Mouse (Mus musculus) heart, embryonic 16.5 days (tissue): Measurements from ENCODE around the gene Atg16l2. TPM values are rescaled to one million over a fixed set of nuclear protein-coding genes. Genes with fewer than 3 reads are reported as not detected.

Experiments used
- ATAC-seq: fragments of 200-750 bp; cut with Nextera tagmentation; replicated peaks from 2 replicates; pipeline ENCODE4 v1.8.0; 2017; ENCODE audit warnings: moderate number of reproducible peaks; ENCODE audit not compliant: insufficient read depth, low FRiP score; ENCODE audit errors: extremely low read depth
- H3K27ac ChIP-seq: fragments of 300-500 bp; sonication (generic); 2 replicates; pipeline ENCODE4 v1.5.1; 2014; ENCODE audit warnings: mild to moderate bottlenecking, low read length, control low read depth, moderate library complexity
- H3K27me3 ChIP-seq: fragments of 300-500 bp; sonication (generic); 2 replicates; pipeline ENCODE4 v1.6.1; 2014; ENCODE audit warnings: low read length, mixed read lengths; ENCODE audit not compliant: control insufficient read depth, insufficient read depth
- H3K36me3 ChIP-seq: fragments of 300-500 bp; sonication (generic); 2 replicates; pipeline ENCODE4 v1.6.1; 2014; ENCODE audit not compliant: control insufficient read depth, insufficient read depth
- H3K4me1 ChIP-seq: fragments of 300-500 bp; sonication (generic); 2 replicates; pipeline ENCODE4 v1.6.1; 2014; ENCODE audit warnings: low read length, mixed read lengths; ENCODE audit not compliant: control insufficient read depth, insufficient read depth
- H3K4me2 ChIP-seq: fragments of 300-500 bp; sonication (generic); 2 replicates; pipeline ENCODE4 v1.6.1; 2014; ENCODE audit warnings: low read depth, mild to moderate bottlenecking, control low read depth, low read length
- H3K4me3 ChIP-seq: fragments of 300-500 bp; sonication (generic); 2 replicates; pipeline ENCODE4 v1.5.1; 2014; ENCODE audit warnings: mild to moderate bottlenecking, control low read depth, low read length
- H3K9ac ChIP-seq: fragments of 300-500 bp; sonication (generic); 2 replicates; pipeline ENCODE4 v1.6.1; 2014; ENCODE audit warnings: low read length, control low read depth
- H3K9me3 ChIP-seq: fragments of 300-500 bp; sonication (generic); replicated peaks from 2 replicates; pipeline ENCODE4 v1.6.1; 2016; ENCODE audit warnings: low read length; ENCODE audit not compliant: control insufficient read depth
- WGBS: fragments of 180-500 bp; shearing (Covaris S2); extraction: QIAGEN DNeasy Blood & Tissue Kit; methylation state at CpG from one replicate; pipeline ENCODE4 v1.1.7; 2014; 5-methylcytosine and 5-hydroxymethylcytosine counted together
- polyA plus RNA-seq: library from polyadenylated mRNA; unstranded; fragments of >200 nt; fragmentation: Nextera tagmentation; extraction: Ambion mirVana; gene quantifications from 2 replicates; pipeline ENCODE4 v1.2.1, GENCODE M21; 2015

The Atg16l2 gene
- polyA plus RNA-seq, result 32.1 and 35.1 TPM in 2 replicates

DNA sequence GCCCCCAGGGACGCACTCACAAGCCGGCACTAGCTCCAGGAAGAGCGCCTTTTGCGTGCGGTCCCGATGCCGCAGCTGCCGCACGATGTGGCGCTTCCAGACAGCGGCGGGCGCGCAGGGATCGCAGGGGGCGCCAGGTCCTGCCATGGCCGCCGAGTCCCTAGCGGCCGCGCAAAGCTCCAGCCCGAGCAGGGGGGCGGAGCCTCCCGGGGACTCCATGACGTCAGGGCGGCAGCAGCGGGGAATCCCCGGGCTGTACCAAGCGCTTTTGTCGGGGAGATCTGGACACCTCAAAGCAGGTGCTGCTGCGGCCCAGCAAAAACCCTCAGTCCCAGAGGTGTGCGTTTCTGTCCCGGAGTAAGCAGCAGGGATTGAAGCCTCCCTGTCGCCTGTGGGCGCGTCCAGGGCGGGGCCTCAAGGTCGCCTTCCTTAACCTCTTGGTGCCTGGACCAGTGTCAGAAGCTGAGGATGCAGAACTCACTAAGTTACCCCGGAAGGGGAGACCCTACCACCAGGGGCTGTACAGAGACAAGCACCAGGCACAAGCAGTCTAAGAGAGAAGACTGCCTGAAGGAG lies at the start of gene Atg16l2:
Atg16l2 (minus strand) TSS at position 371 of the 576 bp plus-strand sequence.
- Histone ChIP-seq H3K4me2 (peak within 1 kb of the TSS; percentile 75), H3K4me1 (peaks cover 19% of the 10 kb centered on the region), H3K9me3 (no peaks in the 10 kb centered on the region), H3K9ac (peak within 1 kb of the TSS; percentile 83), H3K27me3 (no peaks in the 10 kb centered on the region), H3K36me3 (no peaks in the 10 kb centered on the region), H3K27ac (peak within 1 kb of the TSS; percentile 84), H3K4me3 (peak within 1 kb of the TSS; percentile 75)
- WGBS, result under 1% methylated on average over 37 of the region's 39 CpGs
- peak; percentile 97 for ATAC-seq

DNA sequence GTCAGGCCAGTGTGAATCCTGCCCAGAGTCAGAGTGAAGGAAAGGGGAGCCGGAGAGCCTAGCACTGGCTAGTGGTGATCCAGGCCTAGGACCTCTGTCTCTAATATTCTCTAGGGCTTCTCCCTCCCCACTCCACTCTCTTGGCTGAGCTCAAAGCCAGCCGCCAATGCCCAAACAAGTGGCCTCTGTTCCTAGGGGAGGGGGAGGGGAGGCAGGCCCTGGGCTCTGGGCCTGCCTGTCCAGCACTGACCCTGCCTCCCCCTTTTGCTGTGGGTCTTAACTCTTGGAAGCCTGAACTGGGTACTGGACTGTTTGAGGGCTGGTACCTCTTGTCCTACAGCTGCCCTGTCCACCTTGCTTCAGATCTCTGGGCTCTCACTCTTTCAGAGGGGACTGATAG lies 47.8 kb upstream of the Atg16l2 start:
- 62% methylated on average over 2 of the region's 2 CpGs for WGBS
- no peak for ATAC-seq
- peaks cover 19% of the 10 kb centered on the region for H3K4me1 ChIP-seq
- no peaks in the 10 kb centered on the region for H3K9me3 ChIP-seq
- peaks cover 12% of the 10 kb centered on the region; the same call in 1 of the 2 replicates for H3K27me3 ChIP-seq
- H3K36me3 ChIP-seq, result no peaks in the 10 kb centered on the region
- no peak overlapping the region for H3K9ac ChIP-seq
- no peak overlapping the region for H3K4me2 ChIP-seq
- no peak overlapping the region for H3K4me3 ChIP-seq
- H3K27ac ChIP-seq, result no peak overlapping the region

GRCm38 (mm10) chr7:101348312-101348711 lies 46.3 kb upstream of the Atg16l2 start:
- H3K9me3 ChIP-seq, result no peaks in the 10 kb centered on the region
- H3K4me2 ChIP-seq, result peak overlapping the region; percentile 98
- peak overlapping the region; percentile 79 for H3K9ac ChIP-seq
- H3K4me1 ChIP-seq, result peaks cover 17% of the 10 kb centered on the region
- WGBS, result 4% methylated on average over 13 of the region's 13 CpGs
- ATAC-seq, result peak; percentile 9; the same call in 1 of the 2 replicates
- H3K27ac ChIP-seq, result no peak overlapping the region
- H3K4me3 ChIP-seq, result peak overlapping the region; percentile 76
- H3K36me3 ChIP-seq, result no peaks in the 10 kb centered on the region
- peaks cover 12% of the 10 kb centered on the region; the same call in 1 of the 2 replicates for H3K27me3 ChIP-seq

DNA sequence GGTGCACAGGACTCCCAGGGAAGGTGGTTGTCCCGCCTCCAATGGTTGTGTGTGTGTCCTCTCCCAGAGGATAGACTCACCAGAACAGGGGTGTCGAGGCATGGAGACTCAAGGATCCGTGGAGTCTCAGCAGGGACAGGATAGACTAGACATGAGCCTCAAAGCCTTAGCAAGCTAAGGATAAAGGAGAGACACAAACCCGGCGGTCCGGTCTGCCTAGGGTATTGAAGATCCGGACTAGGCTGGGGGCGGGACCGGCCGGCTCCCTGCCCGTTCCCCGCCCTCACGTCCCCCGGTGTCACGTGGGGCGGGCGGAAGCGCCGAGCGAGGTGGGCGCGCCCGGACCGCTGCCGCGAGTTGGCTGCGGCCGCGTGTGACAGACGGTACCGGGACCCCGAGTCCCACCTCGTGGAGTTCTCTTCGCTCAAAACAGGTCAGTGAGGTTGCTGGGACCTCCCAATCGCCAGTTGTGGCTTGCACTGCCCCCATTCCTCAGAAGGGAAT lies 45.8 kb upstream of the Atg16l2 start, which contains the start of gene Arap1:
Arap1 (plus strand) TSS at position 301 of the 504 bp plus-strand sequence.
- peak within 1 kb of the TSS; percentile 76 for H3K4me3 ChIP-seq
- H3K4me2 ChIP-seq, result peak within 1 kb of the TSS; percentile 98
- peaks cover 17% of the 10 kb centered on the region for H3K4me1 ChIP-seq
- peaks cover 12% of the 10 kb centered on the region; the same call in 1 of the 2 replicates for H3K27me3 ChIP-seq
- no peak within 1 kb of the TSS for H3K27ac ChIP-seq
- H3K36me3 ChIP-seq, result no peaks in the 10 kb centered on the region
- ATAC-seq, result peak; percentile 81
- H3K9me3 ChIP-seq, result no peaks in the 10 kb centered on the region
- under 1% methylated on average over 35 of the region's 35 CpGs for WGBS
- peak within 1 kb of the TSS; percentile 79 for H3K9ac ChIP-seq

- Histone ChIP-seq H3K27ac (no peak overlapping the region), H3K4me2 (no peak overlapping the region), H3K9ac (no peak overlapping the region), H3K4me3 (no peak overlapping the region), H3K36me3 (no peaks in the 10 kb centered on the region), H3K4me1 (peaks cover 24% of the 10 kb centered on the region), H3K27me3 (peaks cover 12% of the 10 kb centered on the region; the same call in 1 of the 2 replicates), H3K9me3 (no peaks in the 10 kb centered on the region)
- no peak for ATAC-seq
- 86% methylated on average over 2 of the region's 2 CpGs for WGBS
Observed at GRCm38 (mm10) chr7:101346991-101347390, 44.9 kb upstream of the Atg16l2 start.

DNA sequence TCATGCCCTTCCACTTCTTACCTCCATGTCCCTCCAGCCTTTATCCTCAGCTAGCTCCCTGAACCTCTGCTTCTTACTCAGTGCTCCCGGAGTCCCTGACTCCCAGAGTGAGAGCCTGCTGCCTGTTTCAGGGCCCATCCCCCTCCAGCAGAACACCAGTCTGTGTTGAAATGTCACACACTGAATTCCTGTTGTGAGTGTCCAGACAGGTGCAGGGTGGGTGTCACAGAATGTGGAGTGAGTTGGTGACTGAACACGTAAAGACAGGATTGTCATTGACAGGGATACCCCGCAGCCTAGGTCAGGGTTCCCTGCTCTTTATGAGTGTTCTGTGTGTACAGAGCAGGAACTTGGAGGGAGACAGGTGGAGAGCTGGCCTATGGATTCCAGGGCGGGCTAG lies 42.8 kb upstream of the Atg16l2 start:
- no peaks in the 10 kb centered on the region for H3K9me3 ChIP-seq
- H3K27ac ChIP-seq, result no peak overlapping the region
- H3K36me3 ChIP-seq, result no peaks in the 10 kb centered on the region
- H3K4me3 ChIP-seq, result no peak overlapping the region
- H3K9ac ChIP-seq, result no peak overlapping the region
- H3K4me1 ChIP-seq, result peaks cover 32% of the 10 kb centered on the region
- peaks cover 12% of the 10 kb centered on the region; the same call in 1 of the 2 replicates for H3K27me3 ChIP-seq
- ATAC-seq, result no peak
- H3K4me2 ChIP-seq, result no peak overlapping the region
- WGBS, result 47% methylated on average over 4 of the region's 4 CpGs

DNA sequence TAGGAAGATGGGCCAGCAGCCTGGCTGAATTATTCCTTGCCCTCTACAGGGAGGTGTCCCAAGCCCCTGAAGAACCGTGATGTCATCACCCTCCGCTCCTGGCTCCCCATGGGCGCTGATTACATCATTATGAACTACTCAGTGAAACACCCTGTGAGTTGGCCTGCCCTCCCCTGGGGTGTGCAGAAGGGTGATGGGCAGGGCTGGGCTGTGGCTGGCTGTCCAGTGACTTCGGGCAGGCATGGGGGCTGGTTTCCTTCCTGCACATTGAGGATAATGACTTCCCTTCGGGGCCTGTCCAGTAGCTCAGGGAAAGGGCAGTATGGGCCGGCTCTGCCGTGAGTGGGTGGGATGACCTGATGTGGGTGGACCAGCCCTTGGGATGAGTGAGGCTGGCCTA lies 41.1 kb upstream of the Atg16l2 start:
- H3K4me2 ChIP-seq, result no peak overlapping the region
- no peaks in the 10 kb centered on the region for H3K9me3 ChIP-seq
- peaks cover 25% of the 10 kb centered on the region for H3K4me1 ChIP-seq
- no peak overlapping the region for H3K27ac ChIP-seq
- H3K36me3 ChIP-seq, result no peaks in the 10 kb centered on the region
- no peak overlapping the region for H3K4me3 ChIP-seq
- 0 out of 2 replicates have a peak, but pooled peaks cover 4% of the 10 kb centered on the region for H3K27me3 ChIP-seq
- WGBS, result 63% methylated on average over 7 of the region's 7 CpGs
- ATAC-seq, result no peak
- no peak overlapping the region for H3K9ac ChIP-seq

GRCm38 (mm10) chr7:101341405-101341804 lies 39.4 kb upstream of the Atg16l2 start:
- H3K4me2 ChIP-seq, result no peak overlapping the region
- peak overlapping the region; percentile 60 for H3K27ac ChIP-seq
- peak; percentile 16 for ATAC-seq
- no peak overlapping the region for H3K4me3 ChIP-seq
- no peaks in the 10 kb centered on the region for H3K9me3 ChIP-seq
- H3K27me3 ChIP-seq, result 0 out of 2 replicates have a peak, but pooled peaks cover 4% of the 10 kb centered on the region
- peaks cover 20% of the 10 kb centered on the region for H3K4me1 ChIP-seq
- H3K36me3 ChIP-seq, result no peaks in the 10 kb centered on the region
- 43% methylated on average over 6 of the region's 6 CpGs for WGBS
- H3K9ac ChIP-seq, result no peak overlapping the region

DNA sequence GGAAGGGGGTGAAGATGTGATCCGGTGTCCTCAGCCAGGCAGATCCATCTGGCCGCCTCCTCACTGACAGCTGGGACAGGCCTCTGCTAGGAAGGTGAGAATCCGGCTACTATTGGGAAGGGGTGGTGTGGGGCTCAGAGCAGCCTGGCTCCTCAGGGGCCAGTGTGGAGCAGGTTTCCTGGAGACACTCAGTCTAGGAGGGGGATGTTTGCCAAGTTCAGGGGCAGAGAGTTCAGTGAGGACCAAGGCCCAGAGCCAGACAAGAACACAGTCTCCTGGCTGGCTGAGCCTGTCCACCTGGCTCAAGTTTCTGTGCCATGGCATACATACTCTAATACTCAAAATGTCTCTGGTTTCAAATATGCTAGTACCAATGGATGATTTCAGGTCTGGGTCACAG lies 35.4 kb upstream of the Atg16l2 start:
- Histone ChIP-seq H3K27me3 (no peaks in the 10 kb centered on the region), H3K36me3 (no peaks in the 10 kb centered on the region), H3K4me1 (peaks cover 11% of the 10 kb centered on the region), H3K4me2 (no peak overlapping the region), H3K9ac (no peak overlapping the region), H3K4me3 (no peak overlapping the region), H3K27ac (no peak overlapping the region), H3K9me3 (no peaks in the 10 kb centered on the region)
- 82% methylated on average over 3 of the region's 3 CpGs for WGBS
- no peak for ATAC-seq
